Mouse (Mus musculus) left cerebral cortex, postnatal 25 days (tissue): Measurements from ENCODE around the gene Zfhx3. TPM values are rescaled to one million over a fixed set of nuclear protein-coding genes. Genes with fewer than 3 reads are reported as not detected.

ENCODE experiments used
- DNase-seq, 2 experiments: peaks; one replicate each; pipeline ENCODE4 v3.0.0; 2022; ENCODE audit warnings: low spot score in 2 of 2, mixed read lengths in 1 of 2
- intact Hi-C: fragments of 180-260 bp; cut with DNase I; formaldehyde crosslinking; loops from one replicate; pipeline ENCODE4 v1.15.1; 2025
- total RNA-seq, 2 experiments: library from RNA; stranded (reverse); gene quantifications; 2 replicates each; pipeline ENCODE4 v1.2.3; 2021

Gene Zfhx3
- total RNA-seq, 2 experiments from 2014 or later, result 4.1 to 7.0 TPM

DNA sequence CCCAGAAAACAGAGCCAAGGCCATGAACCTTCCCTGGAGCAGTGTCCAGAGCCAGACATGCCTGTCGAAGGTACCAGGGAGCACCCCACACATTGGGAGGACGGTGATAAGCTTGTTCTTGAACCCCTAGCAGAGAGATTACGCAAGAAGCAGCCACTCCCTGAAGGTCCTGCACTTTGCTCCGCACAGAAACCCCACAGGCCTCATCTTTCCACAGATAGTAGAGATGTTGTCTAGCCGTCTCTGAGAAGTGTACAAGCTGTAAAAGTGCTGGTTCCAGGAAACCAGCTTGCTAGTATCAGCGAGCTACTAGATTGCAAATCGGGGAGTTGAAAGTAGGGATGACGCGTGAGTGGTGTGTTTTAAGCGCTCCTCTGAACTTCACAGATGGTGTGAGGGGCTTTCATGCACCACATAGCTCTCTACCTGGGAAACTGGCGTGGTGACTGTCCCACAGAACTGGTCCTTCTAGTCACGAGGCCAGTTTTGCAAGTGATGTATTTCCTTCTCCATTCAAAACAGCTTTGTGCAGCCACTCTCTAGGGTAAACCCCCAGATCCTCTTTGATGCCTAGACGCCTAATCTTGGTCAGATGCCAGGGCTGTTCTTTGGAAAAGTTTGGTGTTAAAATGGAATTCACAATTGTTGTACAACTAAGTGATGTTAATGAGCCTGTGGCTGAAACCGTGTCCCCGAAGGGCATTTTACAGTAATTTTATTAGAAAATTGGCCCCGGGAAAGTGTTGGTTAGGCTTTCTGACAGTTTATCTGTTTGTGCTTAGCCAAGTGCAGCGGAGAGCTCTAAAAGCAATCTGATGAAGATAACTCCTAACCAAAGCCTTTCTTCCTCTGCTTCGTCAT is 993.6 kb downstream of the Zfhx3 start:
- intact Hi-C loops, result no loop called here
- DNase-seq, result no peak

DNA sequence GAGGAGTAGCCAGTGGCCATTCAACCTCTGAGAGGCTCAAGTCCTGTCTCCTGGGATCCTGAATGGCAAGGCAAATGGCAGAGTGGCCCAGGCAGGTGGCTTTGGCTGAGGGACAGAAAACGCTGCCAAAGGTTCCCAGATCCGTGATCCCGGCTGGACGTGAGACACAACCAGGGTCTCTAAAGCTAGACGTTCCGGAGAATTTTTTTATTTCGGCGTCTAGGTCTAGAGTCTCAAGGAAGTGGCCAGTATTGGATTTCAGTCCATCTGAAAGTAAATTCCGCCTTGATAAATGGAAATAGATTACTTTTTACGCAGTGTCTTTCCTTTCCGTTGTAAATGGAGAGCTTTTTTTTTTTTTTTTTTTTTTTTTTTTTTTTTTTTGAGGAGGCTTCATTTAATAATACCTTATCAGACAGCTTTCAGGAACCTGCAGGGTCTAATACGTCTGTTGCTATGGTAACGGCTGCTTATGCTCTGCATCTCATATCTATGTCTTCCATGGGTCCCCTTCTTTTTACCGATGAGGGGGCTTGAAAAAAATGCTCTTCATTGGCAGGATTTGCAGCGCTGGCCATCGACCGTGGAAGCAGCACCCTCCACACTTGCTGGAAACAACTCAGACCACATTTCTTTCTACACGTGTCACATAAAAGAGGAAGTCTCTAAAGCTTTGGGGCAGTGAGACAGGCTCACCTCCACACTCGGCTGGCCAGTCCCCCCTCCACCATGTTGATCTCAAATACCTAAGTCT is 994.4 kb downstream of the Zfhx3 start:
- intact Hi-C loops, result no loop called here
- DNase-seq, result no peak

DNA sequence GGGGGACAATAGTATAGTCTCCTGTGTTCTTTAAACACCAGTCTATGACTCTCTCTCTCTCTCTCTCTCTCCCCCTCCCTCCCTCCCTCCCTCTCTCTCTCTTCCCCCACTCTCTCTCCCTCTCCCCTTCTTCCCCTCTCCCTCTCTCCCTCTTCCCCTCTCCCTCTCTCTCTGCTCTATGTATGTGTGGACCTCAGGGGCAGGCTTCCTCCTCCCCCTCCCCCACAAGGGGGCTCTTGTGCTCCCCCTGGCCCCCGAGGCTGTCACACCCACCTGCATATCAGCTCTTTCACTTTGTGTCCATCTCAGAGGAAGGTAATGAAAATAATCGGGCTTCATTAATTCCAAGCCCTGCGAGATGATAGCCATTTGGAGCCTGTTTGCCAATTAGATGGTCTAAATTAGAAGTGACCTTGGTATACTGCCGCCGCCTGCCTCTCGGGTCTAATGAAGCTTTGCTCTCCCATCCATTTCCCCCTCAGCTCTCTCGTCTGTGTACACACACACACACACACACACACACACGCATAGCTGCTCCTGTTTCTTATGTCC is 995.5 kb downstream of the Zfhx3 start:
- intact Hi-C loops, result no loop called here
- no peak for DNase-seq

DNA sequence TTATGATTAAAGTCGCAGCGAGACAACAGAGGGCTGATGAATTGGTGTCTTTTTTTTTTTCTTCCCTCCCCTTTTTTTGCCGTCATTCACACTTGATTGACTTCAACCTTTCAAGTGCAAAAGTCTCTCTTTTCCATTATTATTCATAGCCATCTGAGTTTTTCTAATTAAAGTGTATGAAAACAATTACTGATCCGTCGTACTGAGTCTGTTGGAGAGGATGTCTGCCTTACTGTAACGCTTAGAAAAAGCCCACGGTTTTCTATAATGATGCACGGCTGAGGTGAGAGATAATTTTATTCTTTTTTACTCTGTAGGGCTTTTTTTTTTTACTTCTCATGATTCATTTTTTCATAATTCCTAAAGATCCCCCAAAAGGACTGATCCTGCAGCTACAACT is 1000.2 kb downstream of the Zfhx3 start:
- intact Hi-C loops, result no loop called here
- no peak for DNase-seq

DNA sequence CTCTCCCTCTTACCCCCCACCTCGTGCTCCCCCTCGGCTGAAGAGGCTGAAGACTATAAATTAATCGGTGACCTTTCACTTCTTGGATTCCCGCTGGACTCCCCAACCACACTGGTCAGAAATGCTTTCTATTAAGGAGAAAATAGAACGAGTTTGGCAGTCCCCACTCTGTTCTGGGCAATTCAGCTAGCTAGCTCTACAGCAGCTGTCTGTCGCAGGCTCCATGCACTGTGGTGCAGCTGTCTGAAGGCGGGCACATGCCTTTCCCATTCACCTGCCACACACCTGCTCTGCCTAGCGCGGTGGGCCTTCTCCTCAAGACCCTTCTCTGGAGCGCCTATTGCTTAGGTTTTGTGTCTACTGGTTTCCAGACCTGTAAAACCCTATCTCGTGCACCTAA is 1000.7 kb downstream of the Zfhx3 start:
- intact Hi-C loops, result no loop called here
- no peak for DNase-seq

DNA sequence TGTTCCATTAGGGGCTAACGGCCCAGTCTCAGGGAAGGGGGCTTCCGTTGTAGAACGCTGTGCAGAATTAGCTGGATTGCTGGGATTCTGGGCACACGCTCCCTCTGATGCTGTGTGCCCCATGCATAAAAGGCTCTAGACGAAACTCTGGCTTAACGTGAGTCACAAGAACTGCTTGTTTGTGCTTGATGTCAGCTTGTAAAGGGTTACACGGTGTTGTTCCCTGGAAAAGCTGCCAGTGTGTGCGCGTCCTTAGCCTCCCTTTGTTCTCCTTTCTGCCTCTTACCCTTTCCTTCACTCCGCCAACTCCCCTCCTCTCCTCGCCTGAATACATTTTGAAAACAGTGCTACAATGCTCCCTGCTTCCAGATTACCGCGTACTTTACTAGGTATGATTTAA is 1001.9 kb downstream of the Zfhx3 start:
- DNase-seq, result no peak
- intact Hi-C loops, result no loop called here

DNA sequence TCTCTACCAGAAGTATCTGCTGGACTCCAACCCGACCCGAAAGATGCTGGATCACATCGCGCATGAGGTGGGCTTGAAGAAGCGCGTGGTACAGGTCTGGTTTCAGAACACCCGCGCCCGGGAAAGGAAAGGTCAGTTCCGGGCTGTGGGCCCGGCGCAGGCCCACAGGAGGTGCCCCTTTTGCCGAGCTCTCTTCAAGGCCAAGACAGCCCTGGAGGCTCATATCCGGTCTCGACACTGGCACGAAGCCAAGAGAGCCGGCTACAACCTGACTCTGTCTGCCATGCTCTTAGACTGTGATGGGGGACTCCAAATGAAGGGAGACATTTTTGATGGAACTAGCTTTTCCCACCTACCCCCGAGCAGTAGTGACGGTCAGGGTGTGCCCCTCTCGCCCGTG is 1007.9 kb downstream of the Zfhx3 start:
- no peak for DNase-seq
- intact Hi-C loops, result no loop called here

DNA sequence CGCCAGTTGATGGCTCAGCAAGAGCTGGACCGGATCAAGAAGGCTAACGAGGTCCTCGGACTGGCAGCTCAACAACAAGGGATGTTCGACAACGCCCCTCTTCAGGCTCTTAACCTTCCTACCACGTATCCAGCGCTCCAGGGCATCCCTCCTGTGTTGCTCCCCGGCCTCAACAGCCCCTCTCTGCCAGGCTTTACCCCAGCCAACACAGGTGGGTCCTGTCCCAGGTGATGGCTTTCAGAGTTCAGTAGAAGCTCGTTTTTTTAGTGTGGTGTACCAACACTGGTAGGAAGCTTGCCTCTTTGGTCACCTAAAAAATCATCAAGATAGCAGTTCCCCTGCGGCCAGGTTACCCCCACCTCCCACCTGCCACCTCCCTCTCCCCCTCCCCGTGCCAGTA is 1009.1 kb downstream of the Zfhx3 start:
- DNase-seq, result no peak
- intact Hi-C loops, result no loop called here

DNA sequence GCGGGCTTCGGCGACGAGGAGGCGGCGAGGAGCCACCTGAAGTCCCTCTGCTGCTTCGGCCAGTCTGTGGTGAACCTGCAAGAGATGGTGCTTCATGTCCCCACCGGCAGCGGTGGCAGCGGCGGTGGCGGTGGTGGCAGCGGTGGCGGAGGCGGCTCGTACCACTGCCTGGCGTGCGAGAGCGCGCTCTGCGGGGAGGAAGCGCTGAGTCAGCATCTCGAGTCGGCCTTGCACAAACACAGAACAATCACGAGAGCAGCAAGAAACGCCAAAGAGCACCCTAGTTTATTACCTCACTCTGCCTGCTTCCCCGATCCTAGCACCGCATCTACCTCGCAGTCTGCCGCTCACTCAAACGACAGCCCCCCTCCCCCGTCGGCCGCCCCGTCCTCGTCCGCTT is 1014.0 kb downstream of the Zfhx3 start:
- intact Hi-C loops, result no loop called here
- DNase-seq, result peak in 1 of 2 experiments; percentile 3

DNA sequence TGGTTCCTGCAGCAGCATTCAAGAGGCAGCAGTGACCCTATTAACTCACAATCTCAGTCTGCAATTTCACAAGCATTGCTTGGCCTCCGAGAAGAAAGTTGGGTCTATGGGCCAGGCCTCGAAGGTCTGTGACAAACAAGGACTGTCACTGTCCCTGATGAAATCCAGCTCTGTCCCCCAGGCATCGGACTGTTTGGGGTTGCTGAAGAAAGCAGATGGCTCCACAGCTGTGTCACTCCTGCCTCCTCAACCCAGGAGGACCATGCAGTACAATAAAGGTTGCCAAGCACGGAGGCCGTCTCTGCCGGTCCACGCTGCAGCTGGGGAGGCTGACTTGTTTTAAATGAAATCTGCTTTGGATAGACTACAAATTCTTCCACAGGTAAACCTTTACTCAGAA is 1020.1 kb downstream of the Zfhx3 start:
- intact Hi-C loops, result no loop called here
- DNase-seq, result peak in 1 of 2 experiments; percentile 3

DNA sequence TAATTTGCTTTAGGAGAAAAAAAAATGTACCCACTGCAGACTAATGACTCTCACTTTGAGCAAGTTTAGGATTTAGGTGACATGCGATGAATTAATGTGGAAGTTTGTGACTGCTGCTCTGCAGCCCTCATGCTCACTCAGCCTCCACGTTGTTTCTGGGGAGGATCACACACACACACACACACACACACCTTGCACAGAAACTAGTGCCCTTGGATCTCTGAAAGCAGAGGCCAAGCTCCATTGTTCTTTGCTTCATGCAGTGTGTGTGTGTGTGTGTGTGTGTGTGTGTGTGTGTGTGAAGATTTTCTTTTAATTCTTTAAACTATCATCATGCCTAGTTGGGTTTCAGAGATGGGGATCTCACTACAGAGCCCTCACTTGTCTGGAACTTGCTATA is 1020.7 kb downstream of the Zfhx3 start:
- DNase-seq, result no peak
- intact Hi-C loops, result no loop called here

DNA sequence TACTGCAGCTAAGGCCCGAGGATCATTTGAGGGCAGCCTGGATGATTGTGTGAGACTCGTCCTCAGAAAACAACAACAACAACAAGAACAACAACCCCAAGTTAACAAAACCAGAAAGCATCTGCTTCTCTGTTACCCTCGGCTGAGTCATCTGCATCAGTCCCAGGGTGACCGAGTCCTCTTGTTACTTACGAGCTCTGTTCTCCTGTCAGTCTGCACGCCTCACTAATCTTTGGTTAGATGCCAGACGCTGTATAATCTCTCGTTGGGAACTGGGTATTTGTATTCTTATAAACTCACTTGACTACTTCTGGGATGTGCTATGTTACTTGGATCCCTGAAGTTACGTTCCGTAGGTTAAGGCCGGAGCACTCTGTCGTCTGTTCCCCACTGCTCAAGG is 1023.6 kb downstream of the Zfhx3 start:
- intact Hi-C loops, result no loop called here
- no peak for DNase-seq

DNA sequence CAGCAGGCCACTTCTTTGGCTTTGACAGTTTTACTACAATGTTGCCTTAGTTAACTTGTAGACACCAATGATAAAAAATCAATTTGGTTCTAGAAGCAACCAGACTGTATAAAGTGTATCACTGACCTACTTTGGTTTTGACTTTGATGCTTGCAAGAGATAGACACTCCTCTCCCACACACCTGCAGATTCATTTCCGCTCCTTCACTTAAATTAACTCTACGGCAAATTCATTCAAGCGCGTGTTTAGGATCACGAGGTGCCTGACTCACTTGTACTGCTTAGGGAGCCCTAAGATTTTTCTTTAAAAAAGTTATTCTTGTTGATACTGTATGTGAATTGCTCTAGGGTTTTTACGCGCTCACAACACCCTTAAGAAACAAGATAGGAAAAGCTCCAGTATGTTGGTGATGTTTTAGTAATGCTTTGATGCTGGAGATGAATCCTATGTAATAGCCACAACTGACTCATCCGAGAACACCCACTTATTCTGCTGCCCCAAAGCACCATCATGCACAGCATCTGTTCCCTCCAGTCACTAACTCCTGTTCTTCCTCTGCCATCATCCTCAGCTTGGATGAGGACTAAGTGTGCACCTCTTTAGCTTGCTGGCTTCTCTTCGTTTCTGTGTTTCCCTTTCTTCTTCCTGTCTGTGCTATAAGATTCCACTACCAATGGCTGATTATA is 1031.3 kb downstream of the Zfhx3 start:
- intact Hi-C loops, result no loop called here
- DNase-seq, result peak; percentile 20 to 80

DNA sequence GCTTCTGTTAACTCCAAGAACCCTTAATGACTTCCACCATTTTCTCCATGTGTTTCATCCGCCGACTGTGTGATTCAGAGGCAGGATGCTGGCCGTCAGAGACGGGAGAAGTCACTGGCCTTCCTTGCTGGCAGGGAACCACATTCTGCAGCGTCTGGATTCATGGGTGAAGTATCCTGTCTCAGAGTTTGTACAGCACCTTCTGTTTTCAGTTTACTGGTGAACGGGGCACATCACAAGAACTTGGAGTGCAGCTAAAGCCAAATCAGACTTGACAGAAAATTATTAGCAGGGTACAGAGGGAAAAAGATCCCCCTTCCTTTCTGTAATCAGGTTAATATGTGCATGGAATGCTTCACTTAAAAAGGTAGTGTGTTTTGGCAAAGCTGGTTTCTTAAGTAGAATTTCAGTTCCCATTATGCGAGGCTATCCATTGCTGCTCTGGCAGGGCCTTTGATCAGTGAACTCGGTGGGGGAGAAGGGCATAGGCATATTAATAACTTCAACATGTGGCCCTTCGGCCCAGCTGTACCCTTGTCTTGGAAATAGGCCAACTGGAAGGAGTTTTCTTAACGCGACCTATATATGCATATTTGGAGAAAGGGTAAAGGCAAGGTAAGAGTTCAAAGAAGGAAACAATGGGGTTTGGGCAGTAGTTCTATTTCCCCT is 1035.4 kb downstream of the Zfhx3 start:
- DNase-seq, result no peak
- intact Hi-C loops, result no loop called here

DNA sequence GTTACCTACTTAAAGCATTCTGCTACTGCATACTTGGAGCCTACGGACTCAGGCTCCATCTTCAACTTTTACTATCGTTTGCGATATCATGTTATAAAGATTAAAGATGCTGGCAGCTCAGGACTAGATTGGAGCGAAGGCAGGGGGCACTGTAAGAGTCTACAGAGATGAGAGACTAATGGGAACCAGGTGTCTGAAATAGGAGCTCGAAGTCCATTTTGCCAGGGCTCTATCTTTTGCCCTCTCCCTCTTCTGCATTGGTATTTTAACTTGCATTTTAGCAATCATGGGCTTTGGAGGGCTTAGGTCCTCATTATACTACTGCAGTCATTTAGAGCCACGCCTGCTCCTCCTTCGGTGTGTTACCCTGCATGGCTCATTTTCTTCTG is 1035.9 kb downstream of the Zfhx3 start:
- intact Hi-C loops, result no loop called here
- DNase-seq, result no peak

DNA sequence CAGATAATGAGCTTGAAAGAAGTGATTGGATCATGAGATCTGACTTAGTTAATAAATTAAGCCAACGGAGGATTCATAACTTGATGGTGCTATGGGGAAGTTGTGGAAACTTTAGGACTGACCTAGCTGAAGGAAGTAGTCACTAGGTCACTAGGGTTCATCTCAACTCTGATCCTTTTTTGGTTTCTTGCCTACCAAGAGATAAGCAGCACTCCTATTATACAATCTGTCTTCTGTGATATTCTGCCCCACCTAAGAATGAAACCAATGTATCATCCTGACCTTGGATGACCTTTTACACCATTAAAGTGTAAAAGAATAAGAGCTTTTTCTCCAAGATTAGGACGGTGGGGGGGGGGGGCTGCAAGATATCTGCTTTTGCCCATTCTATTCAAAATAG is 1042.5 kb downstream of the Zfhx3 start:
- intact Hi-C loops, result no loop called here
- no peak for DNase-seq

DNA sequence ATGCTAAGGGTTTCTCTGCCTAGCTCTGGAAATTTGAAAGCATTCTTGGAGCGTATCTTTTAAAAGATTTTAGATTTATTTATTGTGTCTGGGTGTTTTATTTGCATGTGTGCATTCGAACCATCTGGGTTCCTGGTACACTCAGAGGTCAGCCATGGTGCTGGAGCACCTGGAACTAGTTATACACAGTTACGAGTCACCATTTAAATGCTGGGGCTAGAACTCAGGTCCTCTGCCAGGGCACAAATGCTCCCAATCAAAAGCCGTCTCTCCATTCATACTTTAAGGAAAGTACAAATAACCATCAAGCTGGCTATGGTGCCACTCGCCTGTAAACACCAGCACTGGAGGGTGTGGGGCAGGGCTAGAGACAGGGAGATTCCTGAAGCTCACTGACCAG is 1047.4 kb downstream of the Zfhx3 start:
- DNase-seq, result no peak
- intact Hi-C loops, result no loop called here

DNA sequence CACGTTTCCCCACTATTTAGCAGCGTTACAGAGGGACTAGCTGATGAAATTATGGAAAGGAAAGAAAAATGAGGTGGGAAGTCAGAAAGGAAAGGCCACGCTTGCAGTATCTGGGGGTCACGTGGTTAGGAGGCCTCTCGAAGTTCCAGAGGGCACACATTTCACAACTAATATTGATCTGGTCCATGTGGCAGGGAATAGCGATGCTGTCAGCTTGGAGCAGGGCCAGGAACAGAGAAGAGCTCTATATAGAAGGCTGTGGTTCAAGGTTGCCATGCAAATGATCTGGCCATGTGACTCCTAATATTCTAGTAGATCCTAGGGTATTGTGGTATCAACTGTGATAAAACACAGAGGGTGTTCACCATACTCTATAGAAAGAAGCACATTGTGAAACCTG is 1048.1 kb downstream of the Zfhx3 start:
- no peak for DNase-seq
- intact Hi-C loops, result no loop called here

DNA sequence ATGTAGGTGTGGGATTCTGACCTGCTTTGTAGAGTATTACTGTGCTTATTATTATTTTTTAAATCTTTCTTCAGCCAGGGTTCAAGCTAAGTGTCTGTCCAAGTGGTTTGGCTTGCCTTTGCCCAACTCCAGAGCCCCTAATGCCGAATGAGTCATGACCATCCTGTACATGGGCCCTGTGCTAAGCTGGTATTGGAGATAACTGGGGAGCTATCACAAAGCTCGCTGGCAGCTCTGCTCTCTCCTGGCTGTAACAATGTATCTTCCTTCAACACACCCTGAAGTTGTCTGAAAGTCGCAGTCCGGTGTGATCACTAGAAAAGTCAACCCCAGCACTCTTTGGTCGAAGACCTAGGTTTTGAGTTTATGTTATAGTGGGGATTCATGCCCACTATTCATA is 1049.0 kb downstream of the Zfhx3 start:
- no peak for DNase-seq
- intact Hi-C loops, result no loop called here

DNA sequence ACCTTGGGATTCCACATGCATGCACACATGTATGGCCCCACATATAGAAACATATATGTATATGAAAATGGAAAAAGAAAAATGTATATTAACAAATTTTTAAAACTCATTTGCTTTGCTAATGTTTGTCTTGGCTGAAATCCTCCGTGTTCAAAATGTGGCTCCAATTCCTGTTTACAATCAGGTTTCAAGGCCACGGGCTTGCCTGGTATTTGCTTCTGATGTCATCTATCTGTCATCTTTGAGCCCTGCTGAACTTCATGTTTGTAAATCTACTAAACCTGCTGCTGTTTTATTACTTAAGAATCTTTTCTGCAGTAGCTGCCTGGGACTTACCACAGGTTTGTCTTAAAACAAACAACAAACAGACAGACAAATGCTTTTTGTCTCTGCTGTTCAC is 1051.3 kb downstream of the Zfhx3 start:
- intact Hi-C loops, result no loop called here
- DNase-seq, result no peak
